Mouse (Mus musculus): ENCODE measurements at regions not wholly inside any gene's neighbourhood (a gene's known extent, or its start where the extent isn't known, plus 50 kb on each side); places are given as distances from the start of the nearest gene placed in this dataset.

DNA sequence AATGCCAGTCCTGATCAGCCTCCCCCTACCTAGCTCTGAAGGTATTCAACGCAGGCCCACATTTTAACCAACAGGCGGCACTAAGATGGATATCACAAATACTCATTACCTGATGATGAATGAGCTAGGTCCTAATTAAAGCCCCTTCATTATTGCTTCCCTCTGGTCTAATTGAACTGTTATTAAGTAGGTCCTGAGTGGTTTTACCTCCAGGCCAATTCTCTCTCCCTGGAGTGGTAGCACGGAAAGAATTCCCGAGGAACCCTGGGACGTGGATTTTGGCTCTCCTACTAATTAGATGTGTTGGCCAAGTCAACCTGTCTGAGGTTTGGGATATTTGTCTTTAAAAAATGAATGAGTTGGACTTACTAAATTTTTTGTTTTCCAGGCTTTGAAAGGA, 60.0 kb upstream of the Rbpj start:
- no peak for TF ChIP-seq CTCF (conservative IDR thresholded peaks at IDR 0.05; ENCODE audit: low read length)
- no peak for TF ChIP-seq POU5F1 (IDR thresholded peaks at IDR 0.05; ENCODE audit: borderline replicate concordance, low read length)
